Mouse (Mus musculus) left cerebral cortex, postnatal 10 days (tissue): ENCODE data around the gene Ak7. TPM values are rescaled to one million over a fixed set of nuclear protein-coding genes. Genes with fewer than 3 reads are reported as not detected.

Source experiments
- total RNA-seq, 2 experiments: library from RNA; stranded (reverse); gene quantifications; 2 replicates each; pipeline ENCODE4 v1.2.3; 2021

Gene Ak7
- total RNA-seq, 2 experiments from 2014 or later, result 0.36 to 0.41 TPM

Other genes starting within 250 kb of the Ak7 start
- under 1 TPM; 0.28 to 0.65 TPM for gene Bdkrb2, start 142.8 kb upstream of the Ak7 start, total RNA-seq
- gene Bdkrb1, start 102.9 kb upstream of the Ak7 start, total RNA-seq, result not detected
- 10 to 100 TPM; 13.6 TPM for gene Gskip, start 21.1 kb upstream of the Ak7 start, total RNA-seq
- 10 to 100 TPM; 43.9 to 45.3 TPM for gene Atg2b, start 20.8 kb upstream of the Ak7 start, total RNA-seq
- gene Papola, start 78.7 kb downstream of the Ak7 start, total RNA-seq, result 100 to 1,000 TPM; 130 TPM